Mouse (Mus musculus): ENCODE measurements around the gene Taf10. TPM values are rescaled to one million over a fixed set of nuclear protein-coding genes. Genes with fewer than 3 reads are reported as not detected.

Gene Taf10
- total RNA-seq (2021): 100 to 1,000 TPM; 102 to 108 TPM

GRCm38 (mm10) chr7:105743926-105744590 is at the start of gene Taf10:
Gene Taf10 (minus strand): TSS chr7:105744361.
- peak; percentile 91 to 92 for DNase-seq
- intact Hi-C loops (cut with DNase I): no loop called here

GRCm38 (mm10) chr7:105793701-105794100 is 49.5 kb upstream of the Taf10 start:
- intact Hi-C loops (cut with DNase I): loop anchor here (1.0 to 5.0 kb wide), 2 partner anchors 9 to 56 kb away; partner anchors contain the start of genes Ilk and Rrp8
- DNase-seq: peak; percentile 51 to 57

GRCm38 (mm10) chr7:105791147-105791546 is 47.0 kb upstream of the Taf10 start:
- intact Hi-C loops (cut with DNase I): loop anchor here (5.0 kb wide), 1 partner anchor 54 kb away; the partner anchor contains the start of genes Ilk and Rrp8
- no peak for DNase-seq

- intact Hi-C loops (cut with DNase I): loop anchor here (2.0 kb wide), 1 partner anchor 13 kb away; no protein-coding TSS in a partner anchor
- DNase-seq: peak; percentile 48
Observed at GRCm38 (mm10) chr7:105787285-105788140, 43.4 kb upstream of the Taf10 start, which contains the start of gene Dchs1. Gene Dchs1 (minus strand): TSS chr7:105787654.

GRCm38 (mm10) chr7:105786506-105787284 is 42.5 kb upstream of the Taf10 start:
- intact Hi-C loops (cut with DNase I): no loop called here
- no peak for DNase-seq

GRCm38 (mm10) chr7:105784556-105784955 is 40.4 kb upstream of the Taf10 start:
- intact Hi-C loops (cut with DNase I): no loop called here
- no peak for DNase-seq

- DNase-seq: no peak
- intact Hi-C loops (cut with DNase I): no loop called here
Observed at GRCm38 (mm10) chr7:105783861-105784260, 39.7 kb upstream of the Taf10 start.

- peak; percentile 71 to 72 for DNase-seq
- intact Hi-C loops (cut with DNase I): loop anchor here (2.0 kb wide), 2 partner anchors 30 to 40 kb away; no protein-coding TSS in a partner anchor
Observed at GRCm38 (mm10) chr7:105778553-105779265, 34.5 kb upstream of the Taf10 start.

- intact Hi-C loops (cut with DNase I): loop anchor here (2.0 kb wide), 2 partner anchors 31 to 39 kb away; no protein-coding TSS in a partner anchor
- peak; percentile 83 to 84 for DNase-seq
Observed at GRCm38 (mm10) chr7:105777797-105778552, 33.8 kb upstream of the Taf10 start.

GRCm38 (mm10) chr7:105777316-105777715 is 33.2 kb upstream of the Taf10 start:
- intact Hi-C loops (cut with DNase I): no loop called here
- DNase-seq: no peak

- intact Hi-C loops (cut with DNase I): no loop called here
- no peak for DNase-seq
Observed at GRCm38 (mm10) chr7:105776026-105776425, 31.9 kb upstream of the Taf10 start.

GRCm38 (mm10) chr7:105774661-105775060 is 30.5 kb upstream of the Taf10 start:
- intact Hi-C loops (cut with DNase I): loop anchor here (2.0 kb wide), 1 partner anchor 14 kb away; no protein-coding TSS in a partner anchor
- peak; percentile 43 to 48 for DNase-seq

GRCm38 (mm10) chr7:105773041-105773440 is 28.9 kb upstream of the Taf10 start:
- intact Hi-C loops (cut with DNase I): no loop called here
- DNase-seq: no peak

- intact Hi-C loops (cut with DNase I): no loop called here
- DNase-seq: no peak
Observed at GRCm38 (mm10) chr7:105772331-105772730, 28.2 kb upstream of the Taf10 start.

- DNase-seq: peak; percentile 44 to 46
- intact Hi-C loops (cut with DNase I): no loop called here
Observed at GRCm38 (mm10) chr7:105769959-105770358, 25.8 kb upstream of the Taf10 start.

- DNase-seq: peak in 1 of 2 experiments; percentile 31
- intact Hi-C loops (cut with DNase I): loop anchor here (2.0 kb wide), 1 partner anchor 21 kb away; no protein-coding TSS in a partner anchor
Observed at GRCm38 (mm10) chr7:105767729-105768165, 23.6 kb upstream of the Taf10 start.

- DNase-seq: no peak
- intact Hi-C loops (cut with DNase I): no loop called here
Observed at GRCm38 (mm10) chr7:105764331-105764730, 20.2 kb upstream of the Taf10 start.

- intact Hi-C loops (cut with DNase I): no loop called here
- DNase-seq: no peak
Observed at GRCm38 (mm10) chr7:105762517-105763270, 18.5 kb upstream of the Taf10 start.
